Mouse (Mus musculus): ENCODE measurements around the gene Nxn.

DNA sequence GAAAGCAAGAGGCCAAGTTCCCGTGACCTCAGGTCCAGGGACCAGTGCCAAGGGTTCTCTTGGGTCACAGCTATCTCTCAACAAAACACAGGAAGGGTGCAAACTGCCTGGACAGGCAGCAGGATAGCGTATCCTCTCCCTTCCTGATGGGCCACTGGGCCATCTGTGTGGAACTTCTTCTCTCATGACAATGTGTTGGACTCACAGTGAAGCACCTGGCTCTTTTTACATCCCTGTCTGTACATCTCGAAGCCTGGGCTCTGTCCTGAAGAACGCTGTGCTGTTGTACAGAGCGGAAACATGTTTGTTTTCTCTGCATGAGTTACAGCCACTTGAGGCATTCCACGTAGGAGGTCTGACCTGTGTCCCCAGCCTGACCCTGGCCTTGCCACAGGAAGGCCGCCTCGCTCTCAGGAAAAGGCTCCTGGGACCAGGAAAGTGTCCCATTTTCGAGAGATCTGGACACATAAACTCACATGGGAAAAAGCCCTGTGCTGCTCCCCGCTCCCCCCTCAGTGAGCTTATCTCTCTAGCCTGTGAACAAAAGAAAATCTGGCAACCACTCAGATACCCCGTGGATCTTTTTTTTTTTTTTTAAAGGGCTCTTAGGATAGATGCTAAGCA, 18.9 kb downstream of the Nxn start:
- TF ChIP-seq POLR2A (IDR thresholded peaks at IDR 0.05; ENCODE audit: borderline replicate concordance, low read depth, low read length) (no peak), CTCF (IDR thresholded peaks at IDR 0.05; ENCODE audit: low read depth, low read length) (no peak)
